Mouse (Mus musculus) embryonic fibroblast, embryonic 13.5 days (primary cell): ENCODE results near the gene Mplkip.

ENCODE experiments used
- CTCF ChIP-seq: IDR thresholded peaks from 2 replicates; pipeline ENCODE4 v1.5.1; 2011; ENCODE audit warnings: mild to moderate bottlenecking, control low read depth, low read length, moderate library complexity, borderline replicate concordance; ENCODE audit not compliant: insufficient read depth
- POLR2A ChIP-seq: IDR thresholded peaks from 2 replicates; pipeline ENCODE4 v1.6.1; 2011; ENCODE audit warnings: low read depth, mild to moderate bottlenecking, control low read depth, low read length, moderate library complexity

GRCm38 (mm10) chr13:17667380-17667779, 27.6 kb upstream of the Mplkip start:
- no peak for TF ChIP-seq POLR2A
- TF ChIP-seq CTCF: no peak
